Mouse (Mus musculus) limb, embryonic 11.5 days (tissue): Measurements from ENCODE around the gene Vamp3. TPM values are rescaled to one million over a fixed set of nuclear protein-coding genes. Genes with fewer than 3 reads are reported as not detected.

Experiments used
- ATAC-seq: fragments of 200-750 bp; cut with Nextera tagmentation; 2 replicates; pipeline ENCODE4 v1.8.0; 2017; ENCODE audit warnings: low read depth; ENCODE audit not compliant: insufficient number of reproducible peaks, low FRiP score, low TSS enrichment
- DNase-seq: peaks from one replicate; pipeline ENCODE4 v3.0.0-alpha.2; 2015; ENCODE audit warnings: low spot score
- H3K27ac ChIP-seq: fragments of 300-500 bp; sonication (generic); replicated peaks from 2 replicates; pipeline ENCODE4 v1.5.1; 2014; ENCODE audit warnings: low read depth, mild to moderate bottlenecking, low read length
- H3K27me3 ChIP-seq: fragments of 300-500 bp; sonication (generic); 2 replicates; pipeline ENCODE4 v1.6.1; 2014; ENCODE audit warnings: mild to moderate bottlenecking, low read length, mixed read lengths; ENCODE audit not compliant: control insufficient read depth, insufficient read depth
- H3K36me3 ChIP-seq: fragments of 300-500 bp; sonication (generic); 2 replicates; pipeline ENCODE4 v1.6.1; 2014; ENCODE audit warnings: mild to moderate bottlenecking, low read length, moderate library complexity, mixed read lengths; ENCODE audit not compliant: control insufficient read depth, insufficient read depth
- H3K4me1 ChIP-seq: fragments of 300-500 bp; sonication (generic); 2 replicates; pipeline ENCODE4 v1.6.1; 2014; ENCODE audit warnings: low read length, mixed read lengths; ENCODE audit not compliant: control insufficient read depth, insufficient read depth
- H3K4me2 ChIP-seq: fragments of 300-500 bp; sonication (generic); 2 replicates; pipeline ENCODE4 v1.6.1; 2014; ENCODE audit warnings: low read depth, mild to moderate bottlenecking, moderate library complexity; ENCODE audit not compliant: severe bottlenecking
- H3K4me3 ChIP-seq: fragments of 300-500 bp; sonication (generic); 2 replicates; pipeline ENCODE4 v1.5.1; 2014; ENCODE audit warnings: low read depth, low read length
- H3K9ac ChIP-seq: fragments of 300-500 bp; sonication (generic); 2 replicates; pipeline ENCODE4 v1.6.1; 2014; ENCODE audit warnings: mild to moderate bottlenecking, low read length
- H3K9me3 ChIP-seq: fragments of 300-500 bp; sonication (generic); 2 replicates; pipeline ENCODE4 v1.6.1; 2016; ENCODE audit warnings: low read length; ENCODE audit not compliant: control insufficient read depth
- WGBS: fragments of 180-500 bp; shearing (Covaris S2); extraction: QIAGEN DNeasy Blood & Tissue Kit; methylation state at CpG from one replicate; pipeline ENCODE4 v1.1.7; 2014; 5-methylcytosine and 5-hydroxymethylcytosine counted together
- polyA plus RNA-seq: library from polyadenylated mRNA; unstranded; fragments of >200 nt; fragmentation: Nextera tagmentation; extraction: Ambion mirVana; gene quantifications from 2 replicates; pipeline ENCODE4 v1.2.1, GENCODE M21; 2014

Gene Vamp3
- polyA plus RNA-seq, 1 experiment from 2014 or later = 87.8 TPM

- Histone ChIP-seq H3K27ac (no peak within 1 kb of the TSS), H3K9ac (no peak within 1 kb of the TSS), H3K36me3 (no peaks in the 10 kb centered on the region)
Observed at GRCm38 (mm10) chr4:151089270-151089669, 31.5 kb upstream of the Vamp3 start, which contains the start of gene Gm13090. TSS of gene Gm13090 (plus strand) at chr4:151089570.

GRCm38 (mm10) chr4:151088819-151089218 is 31.1 kb upstream of the Vamp3 start:
- ATAC-seq (no peak), DNase-seq (no peak)
- Histone ChIP-seq H3K36me3 (no peaks in the 10 kb centered on the region), H3K9me3 (no peaks in the 10 kb centered on the region), H3K4me3 (no peak overlapping the region), H3K4me1 (no peaks in the 10 kb centered on the region), H3K9ac (no peak overlapping the region), H3K4me2 (no peak overlapping the region), H3K27me3 (no peaks in the 10 kb centered on the region), H3K27ac (no peak overlapping the region)
- WGBS = 84% methylated on average over 14 of the region's 14 CpGs

More at GRCm38 (mm10) chr4:151089270-151089669, 31.5 kb upstream of the Vamp3 start, which contains the start of gene Gm13090:
- no peak for ATAC-seq
- Histone ChIP-seq H3K4me2 (no peak within 1 kb of the TSS), H3K27me3 (no peaks in the 10 kb centered on the region), H3K4me1 (no peaks in the 10 kb centered on the region), H3K9me3 (no peaks in the 10 kb centered on the region), H3K4me3 (no peak within 1 kb of the TSS)
- 97% methylated on average over 7 of the region's 7 CpGs for WGBS
- no peak for DNase-seq

DNA sequence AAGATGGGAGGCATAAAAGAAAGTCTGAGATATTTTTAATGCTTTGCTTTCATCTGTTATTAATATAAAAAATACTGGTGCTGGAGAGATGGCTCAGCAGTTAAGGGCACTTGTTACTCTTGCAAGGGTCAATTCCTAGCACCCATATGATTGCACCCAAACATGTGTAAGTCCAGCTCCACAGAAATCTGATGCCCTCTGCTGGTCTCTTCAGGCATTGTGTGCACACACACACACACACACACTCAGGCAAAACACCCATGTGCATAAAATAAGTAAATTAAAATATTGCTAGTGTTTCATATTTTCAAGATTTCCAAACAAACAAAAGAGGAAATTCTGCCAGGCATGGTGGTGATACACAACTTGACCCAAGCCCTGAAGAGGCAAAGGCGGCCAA is 29.6 kb upstream of the Vamp3 start:
- WGBS = 100% methylated on average over 1 of the region's 1 CpGs

DNA sequence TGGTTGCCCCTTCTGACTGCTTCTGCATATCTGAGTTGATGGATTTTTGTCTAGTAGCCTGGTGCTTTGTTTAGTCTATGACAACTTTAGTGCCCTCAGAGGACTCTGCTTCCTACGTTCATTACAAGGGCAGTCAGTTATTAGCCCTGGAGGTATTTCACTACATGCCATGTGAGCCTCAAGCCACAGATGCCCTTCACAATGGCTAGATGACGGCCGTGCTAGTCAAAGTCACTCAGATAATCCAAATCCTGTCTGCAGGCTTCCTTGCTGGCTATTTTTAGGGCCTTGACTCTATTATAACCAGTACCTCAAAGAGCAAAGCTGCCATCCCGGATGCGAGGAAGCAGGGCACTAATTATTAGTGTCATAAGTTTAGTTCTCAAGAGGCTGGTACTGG is 25.3 kb upstream of the Vamp3 start:
- H3K27ac ChIP-seq = no peak overlapping the region
- no peak overlapping the region for H3K4me2 ChIP-seq
- no peaks in the 10 kb centered on the region for H3K27me3 ChIP-seq
- H3K4me1 ChIP-seq = no peaks in the 10 kb centered on the region
- 76% methylated on average over 5 of the region's 5 CpGs for WGBS
- no peaks in the 10 kb centered on the region for H3K36me3 ChIP-seq
- H3K4me3 ChIP-seq = no peak overlapping the region
- no peaks in the 10 kb centered on the region for H3K9me3 ChIP-seq
- ATAC-seq (no peak), DNase-seq (no peak)
- H3K9ac ChIP-seq = no peak overlapping the region

More for the DNA sequence above, 29.6 kb upstream of the Vamp3 start:
- no peak overlapping the region for H3K9ac ChIP-seq
- no peaks in the 10 kb centered on the region for H3K27me3 ChIP-seq
- no peaks in the 10 kb centered on the region for H3K36me3 ChIP-seq
- no peak overlapping the region for H3K4me2 ChIP-seq
- no peak overlapping the region for H3K4me3 ChIP-seq
- H3K4me1 ChIP-seq = no peaks in the 10 kb centered on the region
- ATAC-seq (no peak), DNase-seq (no peak)
- H3K27ac ChIP-seq = no peak overlapping the region
- no peaks in the 10 kb centered on the region for H3K9me3 ChIP-seq

DNA sequence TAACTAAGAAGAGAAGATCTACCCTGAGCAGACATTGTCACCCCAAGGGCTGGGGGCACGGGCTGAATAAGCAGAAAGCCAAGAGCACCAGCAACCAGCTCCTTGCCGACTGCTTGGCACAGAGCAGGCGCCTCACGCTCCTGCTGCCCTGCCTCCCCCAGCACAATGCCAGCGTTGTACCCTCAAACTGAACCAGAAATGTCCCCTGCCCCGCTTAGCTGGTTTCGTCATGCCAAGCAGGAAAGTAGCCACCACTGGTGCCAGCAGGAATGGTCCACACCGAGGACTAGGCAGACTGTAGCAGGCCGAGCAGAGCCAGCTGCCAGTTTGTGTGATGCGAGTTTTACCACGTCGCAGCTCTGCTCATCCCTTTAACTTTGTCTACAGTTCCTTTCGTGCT is 24.2 kb upstream of the Vamp3 start:
- 95% methylated on average over 13 of the region's 13 CpGs for WGBS
- Histone ChIP-seq H3K9ac (no peak overlapping the region), H3K4me2 (no peak overlapping the region), H3K27ac (no peak overlapping the region), H3K9me3 (no peaks in the 10 kb centered on the region), H3K4me3 (no peak overlapping the region), H3K27me3 (no peaks in the 10 kb centered on the region), H3K4me1 (no peaks in the 10 kb centered on the region), H3K36me3 (no peaks in the 10 kb centered on the region)
- ATAC-seq = no peak
- no peak for DNase-seq

DNA sequence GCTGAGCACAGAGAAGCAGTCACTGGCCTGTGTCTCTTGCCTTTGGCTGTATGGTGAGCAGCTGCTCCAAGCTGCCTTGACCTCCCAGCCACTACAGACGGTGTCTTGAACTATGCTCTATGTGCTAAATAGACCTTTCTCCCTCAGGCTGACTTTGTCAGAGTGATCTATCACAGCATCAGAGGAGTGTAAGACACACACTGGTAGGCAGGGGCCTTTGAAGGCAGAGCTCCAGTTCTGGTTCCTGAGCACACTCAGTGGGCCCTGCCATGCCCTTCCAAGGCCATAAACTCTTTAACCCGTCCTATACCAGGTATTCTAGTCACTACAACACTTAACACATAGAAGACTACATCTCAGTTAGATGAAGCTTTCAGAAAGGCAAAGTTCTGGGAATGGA is 23.6 kb upstream of the Vamp3 start:
- Histone ChIP-seq H3K36me3 (peaks cover under 1% of the 10 kb centered on the region; the same call in 1 of the 2 replicates), H3K27ac (no peak overlapping the region), H3K4me3 (no peak overlapping the region), H3K9ac (no peak overlapping the region), H3K4me1 (no peaks in the 10 kb centered on the region), H3K27me3 (no peaks in the 10 kb centered on the region), H3K4me2 (no peak overlapping the region), H3K9me3 (no peaks in the 10 kb centered on the region)
- DNase-seq (no peak), ATAC-seq (no peak)
- WGBS = 77% methylated on average over 2 of the region's 2 CpGs

DNA sequence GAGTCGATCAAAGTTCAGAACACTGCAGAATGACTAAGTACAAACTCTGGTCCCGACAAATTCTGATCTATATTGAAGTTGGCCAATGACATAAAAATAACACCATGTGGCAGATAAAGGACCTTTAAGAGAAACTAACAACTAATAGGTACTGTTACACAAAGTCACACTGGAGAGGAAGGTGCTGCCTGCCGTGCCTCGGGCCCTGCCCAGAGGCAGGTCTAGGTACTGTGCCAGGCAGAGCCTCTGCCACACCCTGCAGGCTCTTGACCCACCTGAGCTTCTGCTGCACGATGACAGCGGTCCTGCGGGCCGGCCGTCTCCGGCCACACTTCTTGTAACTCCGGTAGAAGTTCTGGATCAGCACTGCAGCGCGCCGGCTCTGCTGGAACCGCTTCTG is 17.1 kb upstream of the Vamp3 start:
- no peaks in the 10 kb centered on the region for H3K9me3 ChIP-seq
- H3K9ac ChIP-seq = no peak overlapping the region
- H3K27me3 ChIP-seq = no peaks in the 10 kb centered on the region
- no peak overlapping the region for H3K4me3 ChIP-seq
- peaks cover 3% of the 10 kb centered on the region; the same call in 1 of the 2 replicates for H3K36me3 ChIP-seq
- DNase-seq = no peak
- no peak for ATAC-seq
- H3K4me2 ChIP-seq = no peak overlapping the region
- H3K4me1 ChIP-seq = no peaks in the 10 kb centered on the region
- WGBS = 95% methylated on average over 15 of the region's 15 CpGs
- no peak overlapping the region for H3K27ac ChIP-seq

- Histone ChIP-seq H3K4me2 (no peak overlapping the region), H3K9me3 (no peaks in the 10 kb centered on the region), H3K27me3 (no peaks in the 10 kb centered on the region), H3K4me3 (no peak overlapping the region), H3K36me3 (peaks cover 3% of the 10 kb centered on the region; the same call in 1 of the 2 replicates), H3K27ac (no peak overlapping the region), H3K9ac (no peak overlapping the region), H3K4me1 (no peaks in the 10 kb centered on the region)
- WGBS = 60% methylated on average over 13 of the region's 13 CpGs
- ATAC-seq (no peak), DNase-seq (peak; percentile 84)
Observed at GRCm38 (mm10) chr4:151073108-151073744, 15.5 kb upstream of the Vamp3 start.

GRCm38 (mm10) chr4:151070962-151071361 is 13.2 kb upstream of the Vamp3 start:
- no peak overlapping the region for H3K4me3 ChIP-seq

More at GRCm38 (mm10) chr4:151070962-151071361, 13.2 kb upstream of the Vamp3 start:
- 91% methylated on average over 7 of the region's 7 CpGs for WGBS
- Histone ChIP-seq H3K4me1 (no peaks in the 10 kb centered on the region), H3K9me3 (no peaks in the 10 kb centered on the region), H3K36me3 (no peaks in the 10 kb centered on the region), H3K4me2 (no peak overlapping the region), H3K27me3 (no peaks in the 10 kb centered on the region), H3K27ac (no peak overlapping the region), H3K9ac (no peak overlapping the region)
- no peak for DNase-seq
- ATAC-seq = no peak
